Mouse (Mus musculus): ENCODE data around the gene Rpl18a. TPM values are rescaled to one million over a fixed set of nuclear protein-coding genes. Genes with fewer than 3 reads are reported as not detected.

The Rpl18a gene
- polyA plus RNA-seq, 1 experiment, result 2,473 TPM

- H3K4me1 ChIP-seq (ENCODE audit: control insufficient read depth, insufficient read depth, low read length), result no peaks in the 10 kb centered on the region
- H3K9me3 ChIP-seq (replicated peaks; ENCODE audit: control insufficient read depth, insufficient read depth, low read length, poor library complexity, severe bottlenecking), result no peaks in the 10 kb centered on the region
- peaks cover 3% of the 10 kb centered on the region; the same call in 1 of the 2 replicates for H3K27me3 ChIP-seq (ENCODE audit: control insufficient read depth, insufficient read depth, low read length, poor library complexity, severe bottlenecking)
- H3K27ac ChIP-seq (ENCODE audit: insufficient read depth, low read length), result peak overlapping the region; percentile 46
- H3K9ac ChIP-seq (ENCODE audit: low read depth, poor library complexity, severe bottlenecking), result peak overlapping the region; percentile 93
- H3K36me3 ChIP-seq (ENCODE audit: control insufficient read depth, insufficient read depth, low read length, poor library complexity, severe bottlenecking), result peaks cover 31% of the 10 kb centered on the region
- no peak overlapping the region for H3K4me3 ChIP-seq (ENCODE audit: low read depth, low read length)
- no peak for TF ChIP-seq EP300 (IDR thresholded peaks at IDR 0.05; ENCODE audit: insufficient read depth, low read depth, low read length)
These were observed 2.3 kb downstream of the Rpl18a start for GRCm38 (mm10) chr8:70894771-70895545.

DNA sequence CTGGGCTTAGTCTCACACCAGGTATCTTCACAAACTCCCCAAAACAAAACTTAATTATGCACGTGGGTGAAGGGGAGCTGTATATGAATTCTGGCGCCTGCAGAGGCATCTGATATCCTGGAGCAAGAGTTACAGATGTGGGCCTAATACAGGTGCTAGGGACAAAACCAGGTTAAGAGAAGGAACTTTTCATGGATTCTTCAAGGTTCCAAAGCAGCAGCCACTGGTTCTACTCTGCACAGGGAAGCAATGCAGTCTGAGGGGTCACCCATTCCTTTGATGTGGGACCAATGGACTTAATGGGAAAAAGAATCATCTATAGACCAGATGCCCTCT is 2.9 kb downstream of the Rpl18a start:
- Histone ChIP-seq H3K27me3 (ENCODE audit: control insufficient read depth, insufficient read depth, low read length, poor library complexity, severe bottlenecking) (peaks cover 3% of the 10 kb centered on the region; the same call in 1 of the 2 replicates), H3K27ac (ENCODE audit: insufficient read depth, low read length) (peak overlapping the region; percentile 46; the same call in 1 of the 2 replicates), H3K9ac (ENCODE audit: low read depth, poor library complexity, severe bottlenecking) (no peak overlapping the region), H3K36me3 (ENCODE audit: control insufficient read depth, insufficient read depth, low read length, poor library complexity, severe bottlenecking) (peaks cover 31% of the 10 kb centered on the region), H3K4me3 (ENCODE audit: low read depth, low read length) (no peak overlapping the region), H3K4me1 (ENCODE audit: control insufficient read depth, insufficient read depth, low read length) (no peaks in the 10 kb centered on the region), H3K9me3 (replicated peaks; ENCODE audit: control insufficient read depth, insufficient read depth, low read length, poor library complexity, severe bottlenecking) (no peaks in the 10 kb centered on the region)
- TF ChIP-seq POLR2A (IDR thresholded peaks at IDR 0.05; ENCODE audit: insufficient read depth, low read length) (no peak), CTCF (IDR thresholded peaks at IDR 0.05; ENCODE audit: low read depth, low read length) (no peak), EP300 (IDR thresholded peaks at IDR 0.05; ENCODE audit: insufficient read depth, low read depth, low read length) (no peak)

DNA sequence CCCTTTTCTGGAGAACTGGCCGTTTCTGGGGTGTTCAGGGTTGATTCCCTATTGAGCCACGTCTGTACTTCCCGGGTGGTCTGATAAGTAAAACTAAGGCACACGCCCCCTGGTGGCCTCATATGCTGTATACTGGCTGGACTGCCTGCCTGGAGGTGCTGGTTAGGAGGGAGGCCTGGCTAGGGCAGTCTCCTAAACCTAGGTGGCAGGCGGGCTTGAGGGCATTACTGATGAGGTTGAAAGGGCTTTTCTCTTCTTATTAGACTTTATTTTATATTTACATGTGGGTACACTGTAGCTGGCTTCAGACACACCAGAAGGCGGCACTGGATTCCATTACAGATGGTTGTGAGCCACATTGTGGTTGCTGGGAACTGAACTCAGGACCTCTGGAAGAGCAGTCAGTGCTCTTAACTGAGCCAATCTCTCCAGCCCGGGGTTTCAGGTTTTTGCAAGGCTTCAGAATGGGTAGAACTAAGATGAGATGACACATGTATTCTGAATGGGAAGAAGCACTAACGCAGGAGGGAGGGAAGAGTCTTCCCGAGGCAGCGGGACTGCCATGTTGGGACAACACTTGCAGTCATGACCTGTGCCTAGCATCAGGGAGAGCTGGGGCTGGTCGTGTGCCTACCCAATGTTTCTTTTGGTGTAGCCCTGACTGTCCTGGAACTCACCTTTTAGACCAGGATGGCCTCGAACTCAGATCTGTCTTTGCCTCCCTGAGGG is 3.4 kb downstream of the Rpl18a start:
- Histone ChIP-seq H3K4me3 (ENCODE audit: low read depth, low read length) (no peak overlapping the region), H3K27ac (ENCODE audit: insufficient read depth, low read length) (peak overlapping the region; percentile 27; the same call in 1 of the 2 replicates), H3K4me1 (ENCODE audit: control insufficient read depth, insufficient read depth, low read length) (no peaks in the 10 kb centered on the region), H3K9ac (ENCODE audit: low read depth, poor library complexity, severe bottlenecking) (no peak overlapping the region), H3K27me3 (ENCODE audit: control insufficient read depth, insufficient read depth, low read length, poor library complexity, severe bottlenecking) (peaks cover 3% of the 10 kb centered on the region; the same call in 1 of the 2 replicates), H3K9me3 (replicated peaks; ENCODE audit: control insufficient read depth, insufficient read depth, low read length, poor library complexity, severe bottlenecking) (no peaks in the 10 kb centered on the region), H3K36me3 (ENCODE audit: control insufficient read depth, insufficient read depth, low read length, poor library complexity, severe bottlenecking) (peaks cover 31% of the 10 kb centered on the region)
- TF ChIP-seq CTCF (IDR thresholded peaks at IDR 0.05; ENCODE audit: low read depth, low read length) (peak; percentile 79), POLR2A (IDR thresholded peaks at IDR 0.05; ENCODE audit: insufficient read depth, low read length) (no peak)

DNA sequence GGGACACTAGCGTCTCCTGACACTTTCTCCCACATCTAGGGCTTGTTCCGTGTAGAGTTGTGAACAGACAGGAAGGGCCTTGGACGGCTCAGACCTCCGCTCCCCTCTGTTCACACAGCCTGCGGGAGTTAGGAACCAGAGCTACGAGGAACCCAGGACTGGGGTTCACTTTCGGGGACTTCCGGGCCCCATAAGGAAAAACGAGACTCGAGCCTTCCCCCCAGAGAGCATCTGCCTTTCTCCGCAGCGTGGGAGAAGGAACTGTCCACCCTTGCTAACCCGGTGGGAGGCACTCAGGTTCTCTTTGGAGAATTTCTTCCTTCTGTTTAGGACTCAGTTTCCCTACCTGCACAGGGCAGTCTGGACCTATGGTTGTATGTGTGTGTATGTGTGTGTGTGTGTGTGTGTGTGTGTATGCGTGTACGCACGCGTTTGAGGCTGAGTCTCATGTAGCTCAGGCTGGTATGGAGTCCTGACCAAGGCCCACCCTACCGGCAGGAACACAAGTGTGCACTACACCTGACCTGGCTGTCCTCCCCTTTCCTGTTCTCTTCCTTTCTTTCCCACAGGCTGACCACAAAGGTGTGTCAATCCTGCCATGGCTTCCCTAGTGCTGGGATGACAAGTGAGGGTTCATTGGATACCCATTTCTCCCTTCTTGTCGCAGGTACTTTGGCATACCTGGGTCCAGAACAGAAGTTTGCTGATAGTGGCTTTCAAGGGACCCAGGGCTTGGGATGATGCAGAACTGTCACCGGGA is 4.1 kb downstream of the Rpl18a start:
- no peaks in the 10 kb centered on the region for H3K9me3 ChIP-seq (replicated peaks; ENCODE audit: control insufficient read depth, insufficient read depth, low read length, poor library complexity, severe bottlenecking)
- H3K9ac ChIP-seq (ENCODE audit: low read depth, poor library complexity, severe bottlenecking), result peak overlapping the region; percentile 69
- TF ChIP-seq POLR2A (IDR thresholded peaks at IDR 0.05; ENCODE audit: insufficient read depth, low read length) (no peak), EP300 (IDR thresholded peaks at IDR 0.05; ENCODE audit: insufficient read depth, low read depth, low read length) (no peak), CTCF (IDR thresholded peaks at IDR 0.05; ENCODE audit: low read depth, low read length) (no peak)
- H3K27me3 ChIP-seq (ENCODE audit: control insufficient read depth, insufficient read depth, low read length, poor library complexity, severe bottlenecking), result peaks cover 3% of the 10 kb centered on the region; the same call in 1 of the 2 replicates
- H3K4me1 ChIP-seq (ENCODE audit: control insufficient read depth, insufficient read depth, low read length), result no peaks in the 10 kb centered on the region
- peak overlapping the region; percentile 37; the same call in 1 of the 2 replicates for H3K4me3 ChIP-seq (ENCODE audit: low read depth, low read length)
- H3K36me3 ChIP-seq (ENCODE audit: control insufficient read depth, insufficient read depth, low read length, poor library complexity, severe bottlenecking), result peaks cover 31% of the 10 kb centered on the region
- H3K27ac ChIP-seq (ENCODE audit: insufficient read depth, low read length), result no peak overlapping the region

GRCm38 (mm10) chr8:70892022-70892895 is 5.0 kb downstream of the Rpl18a start, which contains the start of gene Slc5a5:
TSS of gene Slc5a5 (minus strand) at chr8:70892757.
- peaks cover 3% of the 10 kb centered on the region; the same call in 1 of the 2 replicates for H3K27me3 ChIP-seq (ENCODE audit: control insufficient read depth, insufficient read depth, low read length, poor library complexity, severe bottlenecking)
- peak within 1 kb of the TSS; percentile 37 for H3K4me3 ChIP-seq (ENCODE audit: low read depth, low read length)
- H3K27ac ChIP-seq (ENCODE audit: insufficient read depth, low read length), result no peak within 1 kb of the TSS
- peak within 1 kb of the TSS; percentile 69 for H3K9ac ChIP-seq (ENCODE audit: low read depth, poor library complexity, severe bottlenecking)
- no peaks in the 10 kb centered on the region for H3K4me1 ChIP-seq (ENCODE audit: control insufficient read depth, insufficient read depth, low read length)
- H3K9me3 ChIP-seq (replicated peaks; ENCODE audit: control insufficient read depth, insufficient read depth, low read length, poor library complexity, severe bottlenecking), result no peaks in the 10 kb centered on the region
- TF ChIP-seq POLR2A (IDR thresholded peaks at IDR 0.05; ENCODE audit: insufficient read depth, low read length) (no peak), EP300 (IDR thresholded peaks at IDR 0.05; ENCODE audit: insufficient read depth, low read depth, low read length) (no peak), CTCF (IDR thresholded peaks at IDR 0.05; ENCODE audit: low read depth, low read length) (no peak)
- H3K36me3 ChIP-seq (ENCODE audit: control insufficient read depth, insufficient read depth, low read length, poor library complexity, severe bottlenecking), result peaks cover 31% of the 10 kb centered on the region
